Mouse (Mus musculus): ENCODE measurements around the gene Gm10974.
A peak's percentile ranks its signal among the peaks of the same experiment; 100 is the strongest.

The Gm10974 gene

DNA sequence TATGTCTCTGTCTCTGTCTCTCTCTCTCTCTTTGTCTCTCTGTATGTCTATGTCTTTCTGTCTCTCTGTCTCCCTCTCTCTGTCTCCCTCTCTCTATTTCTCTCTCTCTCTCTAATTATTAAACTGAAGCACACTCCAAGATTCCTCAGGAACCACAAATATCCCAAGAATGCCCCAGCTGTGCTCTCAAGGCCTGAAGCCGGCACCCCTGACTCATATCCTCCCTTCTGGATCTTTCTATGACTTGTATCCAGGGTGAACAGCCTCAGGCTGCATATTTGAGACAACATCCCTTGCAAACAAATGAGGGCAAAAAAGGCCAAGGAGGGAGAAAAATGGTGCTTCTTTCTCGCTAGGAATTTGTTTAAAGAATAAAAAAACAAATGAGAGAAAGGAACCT lies at the start of gene Gm10974:
Gene Gm10974 (plus strand): TSS at position 2 of the 400 bp plus-strand sequence.
- no peak for DNase-seq

DNA sequence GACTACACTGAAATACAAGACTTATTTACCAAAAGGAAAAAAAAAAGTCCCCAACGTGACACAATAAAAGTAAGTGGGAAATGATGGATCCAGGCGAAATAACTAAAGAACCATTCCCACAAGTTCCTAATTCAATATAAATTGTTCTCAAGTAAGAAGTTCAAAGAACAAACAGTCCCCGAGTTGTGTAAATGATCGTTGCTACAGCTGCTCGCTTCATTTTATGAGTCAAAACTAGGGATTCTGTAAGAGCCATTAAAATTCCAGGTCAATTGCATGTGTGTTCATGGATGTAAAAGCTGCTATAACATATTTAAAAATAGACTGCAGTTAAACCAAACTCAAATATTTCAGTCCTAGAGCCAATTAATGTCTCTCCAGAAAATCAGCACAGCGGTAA lies 47.6 kb upstream of the Gm10974 start:
- DNase-seq, result no peak

DNA sequence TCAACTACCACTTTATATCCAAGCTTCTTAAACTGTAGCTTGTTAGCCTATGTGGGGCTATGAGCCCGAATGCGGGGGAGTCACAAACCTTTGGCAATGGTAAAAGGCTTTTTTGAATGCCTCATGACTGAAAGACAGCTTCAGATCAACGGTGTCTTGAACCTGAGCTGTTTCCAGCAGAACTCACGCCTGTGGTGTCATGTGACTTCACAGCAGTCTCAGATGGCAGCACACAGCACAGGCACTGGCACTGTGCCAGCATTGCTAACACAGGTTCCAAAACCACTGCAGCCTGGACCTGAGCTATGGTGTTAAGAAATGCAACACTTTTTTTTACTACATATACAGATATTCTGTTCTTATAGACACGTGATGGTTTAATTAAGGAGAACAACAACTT lies 44.7 kb upstream of the Gm10974 start:
- DNase-seq, result peak in 1 of 2 experiments; percentile 24

DNA sequence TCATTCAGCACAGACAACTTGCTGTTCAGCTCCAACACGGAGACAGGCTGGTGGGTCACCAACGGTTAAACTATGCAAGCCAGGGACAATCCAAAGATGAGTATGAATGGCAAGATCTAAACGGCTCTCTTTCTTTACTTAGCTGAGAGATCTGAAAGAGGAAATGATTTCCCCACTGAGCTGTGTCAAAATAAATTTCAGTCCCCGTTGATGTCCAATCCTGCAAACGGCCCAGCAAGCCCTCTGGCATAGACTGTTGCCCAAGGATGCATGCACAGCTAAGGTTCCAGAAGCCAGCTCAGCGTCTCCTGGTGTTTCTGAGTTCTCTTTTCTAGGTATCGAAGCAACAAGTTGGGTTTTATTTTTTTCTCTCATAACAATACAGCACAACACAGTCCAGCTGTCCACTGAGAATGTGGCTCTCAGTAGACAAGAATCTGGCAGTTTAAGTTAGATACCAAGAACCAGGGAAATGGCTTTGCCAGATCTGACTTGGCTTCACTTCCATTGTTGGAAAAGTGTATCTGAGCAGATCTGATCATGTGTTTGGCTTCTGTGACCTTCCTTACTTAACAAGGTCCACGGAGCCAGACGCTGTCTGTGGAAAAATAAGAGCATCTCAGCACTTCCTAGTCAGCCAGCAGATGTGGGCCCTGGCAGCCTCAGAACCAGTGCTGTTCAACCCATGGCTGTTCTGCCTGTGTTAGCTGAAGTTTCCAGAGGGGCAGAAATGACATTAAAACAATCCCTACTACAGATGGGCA lies 42.3 kb upstream of the Gm10974 start:
- no peak for DNase-seq

DNA sequence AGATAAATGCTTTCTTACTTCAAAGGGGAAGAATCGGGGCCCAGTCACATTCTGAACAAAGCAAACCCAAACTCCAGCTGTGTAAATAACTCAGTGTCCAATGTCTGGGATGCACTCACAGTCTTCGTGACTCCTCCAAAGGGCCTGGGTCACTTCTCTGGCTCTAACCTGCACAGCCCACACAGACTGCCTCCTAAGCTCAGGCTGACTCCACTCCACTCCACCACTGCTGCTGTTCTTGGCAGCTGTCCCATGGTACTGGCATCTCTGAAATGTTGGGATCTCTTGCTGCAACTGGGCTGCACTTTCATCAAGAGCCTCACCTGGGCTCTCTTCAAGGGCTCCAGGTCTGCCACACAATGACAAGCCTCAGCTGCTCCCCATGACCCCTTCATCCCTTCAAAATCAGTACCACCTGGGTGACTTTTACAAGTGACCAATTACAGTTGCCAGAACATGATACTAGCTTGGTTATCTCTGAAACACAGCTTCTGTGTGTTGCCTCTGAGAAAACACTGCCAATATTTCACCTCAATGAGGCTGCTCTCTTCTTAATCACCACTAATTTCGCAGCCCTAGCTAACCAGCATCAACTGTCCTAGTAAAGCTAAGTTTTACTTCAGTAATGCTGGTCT lies 40.2 kb upstream of the Gm10974 start:
- no peak for DNase-seq

DNA sequence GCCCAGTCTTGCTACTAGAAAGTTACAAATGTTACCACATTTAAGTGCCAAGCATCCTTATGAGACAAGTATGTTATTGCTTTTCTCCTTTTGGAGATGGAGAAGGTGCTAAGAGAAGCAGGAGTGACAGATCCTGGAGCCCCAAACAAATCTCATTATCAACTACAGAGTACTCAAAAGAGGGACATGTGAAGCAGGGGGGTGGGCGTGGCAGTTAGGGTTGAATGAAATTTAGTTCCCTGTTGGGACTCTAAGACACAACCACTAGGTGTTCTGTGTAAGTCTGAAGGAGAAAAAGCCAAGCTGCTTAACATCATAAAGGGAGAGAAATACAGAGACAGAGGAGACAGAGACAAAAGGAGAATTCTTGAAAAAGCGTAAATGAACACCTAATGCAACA lies 38.2 kb upstream of the Gm10974 start:
- DNase-seq, result no peak

DNA sequence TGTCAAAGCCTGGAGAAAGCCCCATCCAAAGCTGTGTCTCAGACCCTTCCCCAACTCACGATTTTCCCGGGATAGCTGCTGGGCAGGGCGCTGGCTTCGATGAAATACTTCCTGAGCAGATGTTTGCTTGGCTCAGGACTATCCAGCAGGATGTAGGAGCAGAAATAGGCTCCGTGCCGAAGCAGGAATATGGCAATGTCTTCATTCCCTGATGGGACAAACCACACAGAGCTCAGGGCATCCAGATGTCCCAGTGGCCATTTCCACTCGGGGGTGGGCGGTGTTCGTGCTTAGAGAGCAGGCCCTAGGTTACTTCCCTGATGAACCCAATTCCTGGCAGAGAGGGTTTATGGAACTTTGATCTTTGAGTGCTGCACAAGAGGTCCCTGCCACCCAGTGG lies 35.1 kb upstream of the Gm10974 start:
- DNase-seq, result no peak

DNA sequence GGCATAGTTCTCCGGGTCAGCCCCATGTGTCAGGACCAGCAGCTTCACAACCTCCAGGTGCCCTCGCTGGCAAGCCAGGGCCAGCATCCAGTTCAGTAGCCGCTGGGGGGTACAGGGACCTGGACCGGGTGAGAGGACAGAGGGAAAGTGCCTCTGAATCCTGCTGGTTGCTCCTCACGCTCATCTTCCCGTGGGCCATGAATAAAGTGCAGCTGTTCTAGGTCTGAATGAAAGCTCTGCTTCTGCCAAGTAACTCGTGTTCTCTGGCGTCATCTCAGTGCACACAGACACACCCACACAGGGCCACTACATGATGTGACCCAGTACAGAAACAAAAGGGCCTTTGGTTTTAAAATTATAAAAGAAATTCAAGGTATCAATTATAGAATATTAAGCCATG lies 33.4 kb upstream of the Gm10974 start:
- no peak for DNase-seq

DNA sequence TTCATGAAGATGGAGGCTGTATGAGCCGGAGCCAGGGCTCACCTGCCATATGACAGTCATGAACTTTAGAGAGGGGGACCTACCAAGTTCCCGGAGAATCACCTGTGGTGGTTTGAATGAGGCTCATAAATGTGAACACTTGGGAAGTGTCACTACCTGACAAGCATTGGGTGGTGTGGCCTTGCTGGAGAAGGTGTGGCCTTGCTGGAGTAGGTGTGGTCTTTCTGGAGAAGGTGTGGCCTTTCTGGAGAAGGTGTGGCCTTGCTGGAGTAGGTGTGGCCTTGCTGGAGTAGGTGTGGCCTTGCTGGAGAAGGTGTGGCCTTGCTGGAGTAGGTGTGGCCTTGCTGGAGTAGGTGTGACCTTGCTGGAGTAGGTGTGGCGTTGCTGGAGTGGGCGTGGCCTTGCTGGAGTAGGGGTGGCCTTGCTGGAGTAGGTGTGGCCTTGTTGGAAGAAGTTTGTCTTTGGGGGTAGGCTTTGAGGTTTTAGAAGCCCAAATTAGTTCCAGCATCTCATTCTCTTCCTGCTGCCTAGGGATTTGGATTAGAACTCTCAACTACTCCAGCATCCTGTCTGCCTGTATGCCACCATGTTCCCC lies 31.7 kb upstream of the Gm10974 start:
- DNase-seq, result no peak

DNA sequence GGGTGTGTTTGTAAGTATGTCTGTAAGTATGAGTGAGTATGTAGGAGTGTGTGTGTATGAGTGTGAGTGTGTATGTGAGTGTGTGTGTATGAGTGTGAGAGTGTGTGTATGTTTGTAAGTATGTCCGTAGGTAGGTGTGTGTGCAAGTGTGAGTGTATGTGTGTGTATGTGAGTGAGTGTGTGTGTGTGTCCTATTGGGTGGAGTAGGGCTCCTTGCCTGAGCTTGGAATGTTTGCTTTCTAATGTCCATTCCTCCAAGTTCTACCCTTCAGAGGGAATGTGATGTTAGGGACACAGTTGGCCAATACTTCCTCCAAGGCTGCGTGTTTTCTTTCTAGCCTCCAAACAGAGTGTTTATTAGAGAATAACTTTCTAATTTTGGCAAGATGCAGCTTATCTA lies 28.8 kb upstream of the Gm10974 start:
- DNase-seq, result no peak

DNA sequence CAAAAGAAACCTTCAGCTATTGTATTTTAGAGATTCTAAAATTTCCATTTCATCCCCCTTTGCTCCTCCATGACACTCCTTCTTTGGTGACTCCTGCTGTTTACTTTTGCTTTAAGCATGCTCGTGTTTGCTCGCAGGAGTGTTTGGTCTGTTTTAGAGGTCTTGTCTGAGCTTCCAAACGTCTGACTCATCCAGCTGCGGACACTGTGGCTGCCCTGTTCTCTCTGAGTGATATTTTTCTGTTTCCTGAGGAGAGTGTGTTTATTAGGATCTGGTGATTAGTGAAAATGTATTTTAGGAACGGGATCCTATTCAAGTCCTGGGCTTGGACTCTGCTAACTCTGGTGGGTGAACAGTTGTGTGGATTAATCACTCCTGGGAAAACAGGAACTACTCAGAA lies 26.1 kb upstream of the Gm10974 start:
- no peak for DNase-seq

DNA sequence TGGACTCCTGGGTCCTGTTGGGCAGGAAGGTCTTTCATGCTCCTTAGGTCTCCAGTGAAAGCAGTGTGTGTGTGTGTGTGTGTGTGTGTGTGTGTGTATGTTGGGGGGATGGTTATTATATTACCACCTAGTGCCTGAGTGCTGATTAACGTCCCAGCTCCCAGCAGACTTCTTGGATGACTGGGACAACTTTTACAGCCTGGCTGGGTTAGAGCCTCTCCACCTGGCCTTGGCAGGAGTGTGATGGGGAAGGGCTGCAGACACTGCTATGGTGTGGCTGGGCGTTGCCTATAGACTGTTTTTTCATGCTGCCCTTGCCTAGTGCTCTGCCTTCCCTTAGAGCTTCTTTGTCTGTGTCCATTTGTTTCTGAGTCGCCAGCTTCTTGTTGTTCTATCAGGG lies 25.7 kb upstream of the Gm10974 start:
- DNase-seq, result no peak

DNA sequence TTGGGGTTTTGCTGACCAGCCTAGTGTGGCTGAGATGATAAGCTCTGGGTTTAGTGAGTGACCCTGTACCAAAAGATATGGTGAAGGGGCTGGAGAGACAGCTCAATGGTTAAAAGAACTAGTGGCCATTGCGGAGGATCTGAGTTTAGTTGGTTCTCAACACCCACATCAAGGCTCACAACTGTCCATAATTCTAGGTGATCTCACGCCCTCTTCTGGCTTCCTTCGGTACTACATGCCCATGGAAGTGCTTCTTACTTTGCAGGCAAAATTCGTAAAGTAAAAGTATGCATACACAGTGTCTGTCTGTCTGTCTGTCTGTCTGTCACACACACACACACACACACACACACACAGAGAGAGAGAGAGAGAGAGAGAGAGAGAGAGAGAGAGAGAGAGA lies 23.4 kb upstream of the Gm10974 start:
- peak in 1 of 2 experiments; percentile 31 for DNase-seq

DNA sequence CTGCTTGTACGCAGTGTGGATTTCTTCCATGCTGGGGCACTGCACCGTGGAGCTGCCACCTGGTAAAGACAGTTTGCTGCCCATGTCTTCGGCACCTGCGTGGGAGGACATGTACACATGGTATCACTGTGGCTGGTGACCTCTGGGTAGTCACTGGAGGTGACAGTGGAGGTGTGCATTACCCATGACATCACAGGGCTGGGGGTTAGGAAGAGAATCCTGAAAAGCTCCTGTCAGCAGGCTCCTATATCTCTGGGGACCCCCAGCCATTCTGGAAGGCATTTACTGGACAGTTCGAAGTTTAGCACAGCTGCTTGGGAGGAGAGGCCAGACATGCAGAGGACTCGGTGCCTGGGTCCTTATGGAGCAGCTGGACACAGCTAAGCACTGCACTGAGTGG lies 22.9 kb upstream of the Gm10974 start:
- DNase-seq, result no peak

DNA sequence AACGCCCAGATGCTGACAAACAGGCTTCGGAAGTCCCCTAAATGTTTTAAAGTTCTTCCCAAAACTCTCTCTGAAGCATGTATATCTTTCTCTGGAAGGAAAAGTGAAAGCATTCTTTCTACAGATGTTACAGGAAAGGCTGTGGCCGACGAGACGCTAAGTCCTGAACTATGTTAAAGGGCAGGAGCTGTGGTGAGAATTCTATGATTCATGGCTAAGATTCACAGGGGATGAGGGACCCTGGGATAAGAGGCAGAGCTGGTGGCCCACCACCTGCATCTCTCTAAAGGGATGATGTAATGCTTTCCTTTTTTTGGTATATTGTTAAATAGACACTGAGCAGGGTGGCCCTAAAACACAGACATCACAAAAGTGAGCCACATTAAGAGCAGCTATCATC lies 22.4 kb upstream of the Gm10974 start:
- no peak for DNase-seq

DNA sequence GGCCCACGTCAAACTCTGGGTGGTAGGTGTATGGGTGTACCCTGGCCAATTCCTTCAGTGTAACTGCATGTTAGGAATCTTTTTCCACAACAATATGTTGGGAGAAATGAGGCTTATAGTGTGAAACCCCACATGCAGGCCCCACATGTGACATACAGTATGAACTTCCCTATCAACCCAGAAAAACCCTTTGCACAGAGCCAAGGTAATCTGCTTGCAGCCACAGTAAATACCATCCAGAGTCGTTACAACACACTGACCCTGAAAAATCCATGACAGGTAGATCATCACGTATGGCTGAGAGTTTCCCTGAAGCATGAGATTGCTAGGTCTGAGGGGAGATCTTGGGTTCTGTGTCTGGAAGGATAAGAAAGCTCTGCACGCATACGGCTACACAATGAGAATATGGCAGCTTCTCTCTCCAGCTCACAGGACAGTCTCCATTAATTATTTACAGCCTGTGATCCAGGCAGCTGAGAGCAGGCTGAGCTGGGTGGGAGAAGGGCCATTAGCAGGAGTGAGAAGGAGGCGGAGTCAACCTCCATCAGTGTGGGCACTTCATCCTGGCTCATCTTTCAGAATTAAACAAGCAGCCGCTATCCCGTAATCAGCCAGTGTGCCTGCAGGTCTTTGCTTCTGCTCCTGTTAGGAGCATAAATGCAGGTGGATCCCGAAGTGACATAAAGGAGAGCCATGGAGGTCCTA lies 18.6 kb upstream of the Gm10974 start:
- no peak for DNase-seq

DNA sequence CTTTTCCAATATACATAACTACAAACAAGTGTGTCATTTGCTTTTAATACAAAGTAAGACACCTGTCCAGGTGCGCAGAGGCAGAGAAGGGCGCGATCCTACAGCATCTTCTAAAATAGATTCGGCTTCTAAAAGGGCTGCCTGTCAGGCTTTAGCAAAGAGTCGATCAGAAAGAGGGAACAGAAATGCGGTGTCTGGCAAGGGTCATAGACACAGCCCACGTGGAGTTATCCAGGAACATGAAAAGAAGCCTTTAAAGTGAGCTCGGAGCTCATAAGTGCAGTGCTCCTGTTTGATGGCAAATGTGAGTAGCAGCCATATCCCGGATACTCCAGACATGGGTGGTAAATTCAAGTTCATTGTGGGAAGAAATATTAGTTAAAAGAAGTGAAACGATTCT lies 17.1 kb upstream of the Gm10974 start:
- no peak for DNase-seq

DNA sequence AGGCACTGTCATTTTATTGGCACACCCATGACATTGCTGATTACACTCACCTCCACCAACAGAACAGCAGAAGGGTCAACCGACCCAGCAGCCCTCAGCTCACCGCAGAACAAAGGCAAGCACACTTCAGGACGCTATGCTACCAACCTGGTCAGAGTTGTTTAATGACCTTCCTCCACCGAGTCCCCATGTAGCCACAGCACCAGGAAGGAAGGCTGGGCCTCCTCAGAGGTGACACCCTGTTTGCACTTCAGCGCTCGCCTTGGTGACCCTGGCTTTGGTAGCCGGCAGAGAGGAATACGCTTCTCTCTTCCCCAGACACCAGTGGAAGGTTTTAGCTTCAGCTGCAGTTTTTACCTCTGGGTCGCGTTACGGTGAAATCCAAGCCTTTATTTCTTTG lies 16.0 kb upstream of the Gm10974 start:
- no peak for DNase-seq

DNA sequence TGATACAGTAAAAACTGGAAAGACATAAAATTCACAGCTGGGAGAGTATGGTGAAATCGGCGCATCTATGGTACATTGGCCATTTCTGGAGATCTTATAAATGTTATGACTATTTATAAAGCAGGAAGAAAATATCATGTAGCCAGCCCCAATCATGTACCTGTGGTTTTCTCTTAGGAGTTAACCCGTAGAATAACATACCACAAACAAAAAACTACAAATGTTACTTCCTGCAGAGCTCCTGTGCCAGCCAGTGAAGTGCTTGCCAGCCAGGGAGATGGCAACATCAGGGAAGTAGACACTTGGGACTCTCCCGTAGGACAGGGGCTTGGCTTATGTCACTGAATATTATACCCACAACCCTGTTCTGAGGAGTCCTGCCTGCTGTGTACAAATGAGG lies 14.6 kb upstream of the Gm10974 start:
- no peak for DNase-seq

DNA sequence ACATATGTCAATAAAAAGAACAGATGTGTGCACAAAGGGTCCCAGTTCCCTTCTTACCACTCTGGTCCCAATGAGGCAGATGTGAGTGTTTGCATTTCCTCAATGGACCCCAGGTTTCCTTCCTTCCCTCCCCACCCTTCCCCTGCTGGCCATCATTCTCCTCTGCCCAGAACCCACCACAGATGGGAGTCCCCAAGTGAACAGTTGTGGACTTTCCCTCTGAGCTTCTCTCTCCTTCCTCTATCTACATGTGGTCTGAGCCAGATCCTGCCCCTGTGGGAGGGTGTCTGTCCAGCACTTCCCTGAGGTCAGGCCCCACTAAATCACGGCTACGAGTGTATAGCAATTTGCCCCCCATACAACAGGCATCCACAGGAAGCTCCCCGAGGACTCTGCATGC lies 10.8 kb upstream of the Gm10974 start:
- DNase-seq, result no peak

DNA sequence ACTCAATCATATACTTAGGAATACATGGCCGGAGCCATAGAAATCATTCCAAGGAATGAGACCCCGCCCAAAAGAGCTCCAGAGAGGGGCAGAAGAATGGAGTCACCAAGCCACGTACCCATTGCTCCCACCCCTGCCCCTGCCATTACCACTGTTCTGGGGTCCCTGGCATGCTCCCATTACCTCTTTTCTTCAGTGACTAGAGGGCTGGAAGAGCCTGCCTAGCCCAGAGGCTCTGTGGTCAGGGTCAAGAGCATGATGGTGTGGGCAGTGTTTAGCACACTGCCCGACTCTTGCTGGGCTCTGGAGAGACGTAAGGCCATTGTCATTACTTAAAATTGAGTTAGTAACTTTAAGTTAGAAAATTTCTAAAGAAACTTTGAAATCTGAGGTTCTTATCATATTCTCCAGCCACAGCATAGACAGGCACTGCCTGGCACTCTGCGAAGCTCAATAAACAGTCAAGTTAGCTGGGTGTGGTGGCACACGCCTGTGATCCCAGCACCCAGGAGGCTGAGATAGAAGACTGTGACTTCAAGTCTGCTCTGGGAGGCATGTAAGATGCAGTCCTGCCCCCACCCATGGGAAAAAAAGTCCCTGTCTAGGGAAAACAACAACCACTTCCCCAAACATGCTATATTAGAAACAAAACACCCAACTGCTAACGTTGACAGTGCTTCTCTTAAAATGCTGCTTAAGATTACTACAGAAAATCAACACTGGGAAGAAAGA lies 9.7 kb upstream of the Gm10974 start:
- DNase-seq, result no peak

DNA sequence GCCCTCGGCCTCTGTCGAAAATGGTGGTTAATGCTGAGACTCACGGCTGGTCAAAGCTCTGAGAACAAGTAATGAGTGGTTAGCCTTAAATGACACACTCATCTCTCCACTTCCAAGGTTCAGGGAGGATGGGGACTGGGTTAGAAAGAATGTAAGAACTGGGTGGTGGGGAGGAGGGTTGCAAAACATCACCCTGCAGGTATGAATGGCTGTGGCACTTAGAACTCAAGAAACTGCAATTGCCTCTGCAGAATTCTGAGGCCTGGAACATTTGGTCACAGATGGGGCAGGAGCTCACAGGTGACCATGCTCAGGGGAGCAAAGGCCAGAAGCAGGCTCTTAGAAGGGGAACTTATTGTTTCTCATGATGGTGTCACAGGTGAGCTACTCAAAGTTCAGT lies 7.2 kb upstream of the Gm10974 start:
- DNase-seq, result no peak

DNA sequence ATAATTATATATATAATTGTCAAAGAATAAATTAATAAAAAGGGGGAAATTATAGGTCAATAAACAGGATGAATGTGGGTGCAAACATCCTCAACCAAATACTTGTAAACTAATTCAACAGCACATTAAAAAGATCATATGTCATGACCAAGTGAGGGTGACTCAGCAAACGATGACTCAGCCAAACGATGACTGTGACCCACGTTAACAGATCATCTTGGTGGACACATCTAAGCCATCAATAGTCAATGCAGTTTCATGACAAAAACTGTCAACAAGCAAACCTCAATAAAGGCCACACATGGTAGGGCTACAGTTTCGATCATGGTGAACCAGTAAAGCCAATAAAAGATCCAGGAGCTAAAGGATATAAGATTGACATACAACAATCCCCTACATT lies 6.7 kb upstream of the Gm10974 start:
- no peak for DNase-seq

Measured in cerebellum, postnatal 25 days (tissue).